Mouse (Mus musculus): Measurements from ENCODE around the gene Enpep.
A peak's percentile ranks its signal among the peaks of the same experiment; 100 is the strongest.

The Enpep gene

GRCm38 (mm10) chr3:129332586-129332985 is at the start of gene Enpep:
Gene Enpep (minus strand): TSS chr3:129332720.
- DNase-seq, result no peak

- no peak for DNase-seq
These were observed 46.6 kb upstream of the Enpep start for GRCm38 (mm10) chr3:129379109-129379508.

- DNase-seq, result no peak
These were observed 42.6 kb upstream of the Enpep start for GRCm38 (mm10) chr3:129375087-129375486.

- DNase-seq, result no peak
These were observed 40.6 kb upstream of the Enpep start for GRCm38 (mm10) chr3:129373108-129373507.

GRCm38 (mm10) chr3:129369491-129369890 is 37.0 kb upstream of the Enpep start:
- DNase-seq, result no peak

- no peak for DNase-seq
These were observed 33.4 kb upstream of the Enpep start for GRCm38 (mm10) chr3:129365919-129366318.

- no peak for DNase-seq
These were observed 32.4 kb upstream of the Enpep start for GRCm38 (mm10) chr3:129364818-129365390.

GRCm38 (mm10) chr3:129363426-129363825 is 30.9 kb upstream of the Enpep start:
- no peak for DNase-seq

GRCm38 (mm10) chr3:129358115-129358514 is 25.6 kb upstream of the Enpep start:
- DNase-seq, result no peak

GRCm38 (mm10) chr3:129353901-129354300 is 21.4 kb upstream of the Enpep start:
- no peak for DNase-seq

- DNase-seq, result no peak
These were observed 18.9 kb upstream of the Enpep start for GRCm38 (mm10) chr3:129351320-129351877.

- DNase-seq, result no peak
These were observed 14.8 kb upstream of the Enpep start for GRCm38 (mm10) chr3:129347277-129347676.

GRCm38 (mm10) chr3:129342767-129343166 is 10.2 kb upstream of the Enpep start:
- no peak for DNase-seq

- DNase-seq, result no peak
These were observed 8.5 kb upstream of the Enpep start for GRCm38 (mm10) chr3:129341066-129341465.

GRCm38 (mm10) chr3:129338296-129339091 is 6.0 kb upstream of the Enpep start:
- DNase-seq, result peak; percentile 5

- DNase-seq, result no peak
These were observed 378 bp downstream of the Enpep start for GRCm38 (mm10) chr3:129332142-129332541.

GRCm38 (mm10) chr3:129331427-129331826 is 1.1 kb downstream of the Enpep start:
- DNase-seq, result no peak

- DNase-seq, result no peak
These were observed 4.5 kb downstream of the Enpep start for GRCm38 (mm10) chr3:129328056-129328455.

GRCm38 (mm10) chr3:129321585-129321984 is 10.9 kb downstream of the Enpep start:
- DNase-seq, result no peak

- no peak for DNase-seq
These were observed 15.3 kb downstream of the Enpep start for GRCm38 (mm10) chr3:129317032-129317729.

GRCm38 (mm10) chr3:129313671-129314415 is 18.7 kb downstream of the Enpep start:
- DNase-seq, result no peak

- DNase-seq, result no peak
These were observed 19.3 kb downstream of the Enpep start for GRCm38 (mm10) chr3:129313221-129313620.

- DNase-seq, result no peak
These were observed 20.0 kb downstream of the Enpep start for GRCm38 (mm10) chr3:129312511-129312910.
